Mouse (Mus musculus) stomach, postnatal 0 days (tissue): ENCODE data around the gene P2ry2. TPM values are rescaled to one million over a fixed set of nuclear protein-coding genes. Genes with fewer than 3 reads are reported as not detected.

Experiments
- ATAC-seq: fragments of 200-750 bp; cut with Nextera tagmentation; 2 replicates; pipeline ENCODE4 v1.8.0; 2017; ENCODE audit not compliant: low FRiP score, low TSS enrichment
- DNase-seq: peaks from one replicate; pipeline ENCODE4 v3.0.0-alpha.2; 2016; ENCODE audit warnings: low spot score
- H3K27ac ChIP-seq: fragments of 300-500 bp; sonication (generic); replicated peaks from 2 replicates; pipeline ENCODE4 v1.5.1; 2014; ENCODE audit warnings: mild to moderate bottlenecking, control low read depth
- H3K27me3 ChIP-seq: fragments of 300-500 bp; sonication (generic); 2 replicates; pipeline ENCODE4 v1.6.1; 2014; ENCODE audit warnings: low read length; ENCODE audit not compliant: control insufficient read depth, insufficient read depth
- H3K36me3 ChIP-seq: fragments of 300-500 bp; sonication (generic); 2 replicates; pipeline ENCODE4 v1.6.1; 2014; ENCODE audit warnings: low read length, mixed read lengths; ENCODE audit not compliant: control insufficient read depth, insufficient read depth
- H3K4me1 ChIP-seq: fragments of 300-500 bp; sonication (generic); replicated peaks from 2 replicates; pipeline ENCODE4 v1.6.1; 2014; ENCODE audit warnings: antibody characterized with exemption; ENCODE audit not compliant: control insufficient read depth, insufficient read depth
- H3K4me2 ChIP-seq: fragments of 300-500 bp; sonication (generic); replicated peaks from 2 replicates; pipeline ENCODE4 v1.6.1; 2014; ENCODE audit warnings: low read depth, mild to moderate bottlenecking, control low read depth, moderate library complexity
- H3K4me3 ChIP-seq: fragments of 300-500 bp; sonication (generic); 2 replicates; pipeline ENCODE4 v1.5.1; 2014; ENCODE audit warnings: low read depth, low read length, control low read depth
- H3K9ac ChIP-seq: fragments of 300-500 bp; sonication (generic); 2 replicates; pipeline ENCODE4 v1.6.1; 2014; ENCODE audit warnings: mild to moderate bottlenecking, low read length, control low read depth, mixed read lengths
- H3K9me3 ChIP-seq: fragments of 300-500 bp; sonication (generic); 2 replicates; pipeline ENCODE4 v1.6.1; 2016; ENCODE audit warnings: low read length; ENCODE audit not compliant: control insufficient read depth
- CTCF ChIP-seq: IDR thresholded peaks from 2 replicates; pipeline ENCODE4 v1.5.1; 2016; ENCODE audit warnings: antibody characterized with exemption, low read depth, mild to moderate bottlenecking, moderate library complexity
- EP300 ChIP-seq: optimal IDR thresholded peaks from 2 replicates; pipeline ENCODE3; 2016; ENCODE audit warnings: antibody characterized with exemption
- WGBS: fragments of 180-500 bp; shearing (Covaris S2); extraction: QIAGEN DNeasy Blood & Tissue Kit; methylation state at CpG from one replicate; pipeline ENCODE4 v1.1.7; 2014; 5-methylcytosine and 5-hydroxymethylcytosine counted together
- polyA plus RNA-seq: library from polyadenylated mRNA; unstranded; fragments of >200 nt; fragmentation: Nextera tagmentation; extraction: Ambion mirVana; gene quantifications from 2 replicates; pipeline ENCODE4 v1.2.1, GENCODE M21; 2015

P2ry2 gene
- polyA plus RNA-seq: 5.7 and 5.8 TPM in 2 replicates

- TF ChIP-seq CTCF: no peak
- no peak for TF ChIP-seq EP300
- H3K27ac ChIP-seq: peak within 1 kb of the TSS; percentile 30; the same call in 1 of the 2 replicates
- WGBS: 83% methylated on average over 4 of the region's 4 CpGs
- H3K27me3 ChIP-seq: peaks cover 3% of the 10 kb centered on the region; the same call in 1 of the 2 replicates
- H3K9ac ChIP-seq: peak within 1 kb of the TSS; percentile 54
- ATAC-seq: no peak
- H3K36me3 ChIP-seq: no peaks in the 10 kb centered on the region
- H3K9me3 ChIP-seq: no peaks in the 10 kb centered on the region
- peak within 1 kb of the TSS; percentile 96 for H3K4me2 ChIP-seq
- H3K4me3 ChIP-seq: peak within 1 kb of the TSS; percentile 51
- H3K4me1 ChIP-seq: no peaks in the 10 kb centered on the region
- DNase-seq: no peak
Measured at GRCm38 (mm10) chr7:101012541-101012940, at the start of gene P2ry2. Gene P2ry2, minus strand, starts transcription at chr7:101012866.

DNA sequence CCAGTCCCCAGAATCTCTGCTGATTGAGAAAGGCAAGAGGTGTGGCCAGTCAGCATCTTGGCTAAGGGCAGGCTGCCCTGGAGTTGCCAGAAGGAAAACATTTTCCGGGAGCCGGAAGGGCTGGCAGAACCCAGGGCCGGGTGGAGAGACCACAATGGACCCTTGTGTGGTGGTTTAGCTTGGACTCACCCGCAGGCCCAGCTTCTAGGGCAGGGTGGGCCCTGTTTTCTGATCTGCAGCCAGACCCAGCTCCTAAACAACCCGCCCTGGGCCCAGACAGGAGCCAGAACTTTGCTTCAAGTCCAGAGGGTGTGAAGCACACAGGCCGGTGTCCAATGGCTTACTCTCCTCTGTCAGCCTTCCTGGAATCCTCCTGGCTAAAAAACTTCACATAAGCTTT, 49.6 kb upstream of the P2ry2 start:
- TF ChIP-seq EP300 (no peak), CTCF (no peak)
- H3K27ac ChIP-seq: no peak overlapping the region; the same call in 1 of the 2 replicates
- H3K9me3 ChIP-seq: no peaks in the 10 kb centered on the region
- H3K27me3 ChIP-seq: no peaks in the 10 kb centered on the region
- DNase-seq (no peak), ATAC-seq (no peak)
- no peaks in the 10 kb centered on the region for H3K36me3 ChIP-seq
- no peak overlapping the region for H3K9ac ChIP-seq
- 77% methylated on average over 6 of the region's 6 CpGs for WGBS
- H3K4me1 ChIP-seq: 0 out of 2 replicates have a peak, but pooled peaks cover 4% of the 10 kb centered on the region
- no peak overlapping the region for H3K4me2 ChIP-seq
- no peak overlapping the region for H3K4me3 ChIP-seq

DNA sequence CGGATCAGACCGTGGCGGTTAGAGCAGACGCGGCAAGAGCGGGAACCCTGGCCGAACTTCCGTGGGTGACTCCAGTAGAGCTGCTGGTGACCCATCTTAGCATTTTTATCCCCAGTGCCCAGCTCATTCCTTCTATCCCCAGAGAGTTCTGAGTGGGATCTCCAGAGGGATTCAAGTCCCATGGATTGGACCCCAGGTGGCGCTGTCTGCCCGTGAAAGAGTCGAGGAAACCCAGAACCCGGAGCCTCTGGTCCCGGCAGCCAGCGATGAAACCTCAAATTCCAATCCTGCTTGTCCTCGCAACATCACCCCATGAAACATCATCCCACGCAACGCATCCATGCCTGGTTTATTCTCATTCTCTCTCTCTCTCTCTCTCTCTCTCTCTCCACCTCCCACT, 48.7 kb upstream of the P2ry2 start:
- no peaks in the 10 kb centered on the region for H3K36me3 ChIP-seq
- ATAC-seq (peak; percentile 43; the same call in 1 of the 2 replicates), DNase-seq (peak; percentile 86)
- no peak overlapping the region for H3K27ac ChIP-seq
- WGBS: 6% methylated on average over 17 of the region's 17 CpGs
- TF ChIP-seq CTCF (peak; percentile 89), EP300 (no peak)
- H3K4me1 ChIP-seq: no peaks in the 10 kb centered on the region
- H3K9me3 ChIP-seq: no peaks in the 10 kb centered on the region
- no peak overlapping the region for H3K4me3 ChIP-seq
- H3K27me3 ChIP-seq: no peaks in the 10 kb centered on the region
- H3K9ac ChIP-seq: no peak overlapping the region
- peak overlapping the region; percentile 32 for H3K4me2 ChIP-seq

GRCm38 (mm10) chr7:101060476-101060875, 47.8 kb upstream of the P2ry2 start:
- no peak for DNase-seq
- Histone ChIP-seq H3K4me3 (no peak overlapping the region), H3K4me2 (no peak overlapping the region), H3K9me3 (no peaks in the 10 kb centered on the region), H3K27me3 (no peaks in the 10 kb centered on the region), H3K4me1 (no peaks in the 10 kb centered on the region), H3K27ac (no peak overlapping the region), H3K9ac (no peak overlapping the region), H3K36me3 (no peaks in the 10 kb centered on the region)
- ATAC-seq: no peak
- no peak for TF ChIP-seq EP300
- no peak for TF ChIP-seq CTCF
- WGBS: 63% methylated on average over 5 of the region's 5 CpGs

DNA sequence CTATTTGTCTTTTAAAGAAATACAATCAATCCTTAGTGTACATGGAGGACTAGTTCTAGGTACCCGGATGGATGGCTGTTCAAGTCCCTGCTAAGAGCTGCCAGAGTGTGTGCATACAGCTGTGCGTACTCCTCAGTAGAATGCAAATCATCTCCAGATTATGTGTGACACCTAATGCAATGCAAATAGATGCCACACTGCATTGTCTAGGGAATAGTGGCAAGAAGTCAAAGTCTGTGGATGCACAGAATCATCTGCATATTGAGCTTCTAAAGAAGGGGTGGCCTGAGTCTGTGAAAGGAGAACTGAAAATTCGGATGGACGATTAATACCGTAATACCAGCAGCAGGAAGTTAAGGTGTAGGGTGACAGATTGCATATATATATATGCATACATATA, 46.5 kb upstream of the P2ry2 start:
- Histone ChIP-seq H3K4me2 (no peak overlapping the region), H3K36me3 (no peaks in the 10 kb centered on the region), H3K27ac (no peak overlapping the region), H3K27me3 (no peaks in the 10 kb centered on the region), H3K4me1 (no peaks in the 10 kb centered on the region), H3K4me3 (no peak overlapping the region), H3K9ac (no peak overlapping the region), H3K9me3 (no peaks in the 10 kb centered on the region)
- ATAC-seq: no peak
- no peak for DNase-seq
- 84% methylated on average over 5 of the region's 5 CpGs for WGBS
- TF ChIP-seq CTCF (no peak), EP300 (no peak)

GRCm38 (mm10) chr7:101057309-101057708, 44.6 kb upstream of the P2ry2 start:
- Histone ChIP-seq H3K4me3 (no peak overlapping the region), H3K4me1 (no peaks in the 10 kb centered on the region), H3K27ac (no peak overlapping the region), H3K4me2 (no peak overlapping the region), H3K9me3 (no peaks in the 10 kb centered on the region), H3K9ac (no peak overlapping the region), H3K36me3 (no peaks in the 10 kb centered on the region), H3K27me3 (no peaks in the 10 kb centered on the region)
- 73% methylated on average over 4 of the region's 4 CpGs for WGBS
- TF ChIP-seq CTCF (no peak), EP300 (no peak)
- no peak for DNase-seq
- no peak for ATAC-seq
